Mouse (Mus musculus) heart, adult 9 months (tissue): Measurements from ENCODE around the gene Slit1.

ENCODE experiments used
- DNase-seq, 2 experiments: peaks; one replicate each; pipeline ENCODE4 v3.0.0; 2022; ENCODE audit warnings: low spot score in 2 of 2

Slit1 gene

DNA sequence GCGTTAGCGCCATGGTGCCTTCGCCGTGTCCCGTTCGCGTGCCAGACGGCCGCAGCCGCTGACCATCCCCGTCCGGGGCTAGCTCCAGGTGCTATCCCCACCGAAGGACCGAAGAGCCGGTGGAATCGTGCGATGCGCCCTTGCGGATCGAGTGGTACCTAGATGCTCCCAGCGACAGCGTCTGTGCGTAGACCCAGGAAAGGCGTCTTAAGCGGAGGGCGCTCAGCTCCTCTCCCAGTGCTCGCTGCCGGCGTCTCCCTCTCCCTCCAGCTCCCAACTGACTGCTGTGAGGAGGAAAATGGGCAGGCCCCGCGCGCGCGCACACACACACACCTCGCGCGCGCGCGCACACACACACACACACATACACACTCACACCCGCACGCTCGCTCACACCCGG, at the start of gene Slit1:
Gene Slit1, minus strand, starts transcription at position 270 of the 400 bp plus-strand sequence.
- DNase-seq = no peak

GRCm38 (mm10) chr19:41792934-41793486, 49.5 kb upstream of the Slit1 start:
- DNase-seq = no peak

DNA sequence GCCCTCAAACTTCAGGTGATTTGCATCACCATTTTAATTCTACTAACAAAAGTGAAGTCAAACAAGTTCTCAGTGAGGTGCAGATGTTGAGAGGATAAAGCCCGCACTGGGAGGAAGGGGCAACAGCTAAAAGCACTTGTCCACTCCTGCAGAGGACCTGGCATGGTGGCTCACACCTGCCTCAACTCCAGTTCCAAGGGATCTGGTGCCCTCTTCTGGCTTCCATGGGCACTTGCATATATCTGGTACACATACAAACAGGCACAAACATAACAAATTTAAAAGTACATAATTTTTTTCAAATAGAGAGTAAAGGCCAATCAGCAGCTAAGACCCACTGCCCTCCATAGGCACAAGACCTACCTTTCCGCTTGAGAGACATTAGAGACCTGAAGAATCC, 47.9 kb upstream of the Slit1 start:
- no peak for DNase-seq

DNA sequence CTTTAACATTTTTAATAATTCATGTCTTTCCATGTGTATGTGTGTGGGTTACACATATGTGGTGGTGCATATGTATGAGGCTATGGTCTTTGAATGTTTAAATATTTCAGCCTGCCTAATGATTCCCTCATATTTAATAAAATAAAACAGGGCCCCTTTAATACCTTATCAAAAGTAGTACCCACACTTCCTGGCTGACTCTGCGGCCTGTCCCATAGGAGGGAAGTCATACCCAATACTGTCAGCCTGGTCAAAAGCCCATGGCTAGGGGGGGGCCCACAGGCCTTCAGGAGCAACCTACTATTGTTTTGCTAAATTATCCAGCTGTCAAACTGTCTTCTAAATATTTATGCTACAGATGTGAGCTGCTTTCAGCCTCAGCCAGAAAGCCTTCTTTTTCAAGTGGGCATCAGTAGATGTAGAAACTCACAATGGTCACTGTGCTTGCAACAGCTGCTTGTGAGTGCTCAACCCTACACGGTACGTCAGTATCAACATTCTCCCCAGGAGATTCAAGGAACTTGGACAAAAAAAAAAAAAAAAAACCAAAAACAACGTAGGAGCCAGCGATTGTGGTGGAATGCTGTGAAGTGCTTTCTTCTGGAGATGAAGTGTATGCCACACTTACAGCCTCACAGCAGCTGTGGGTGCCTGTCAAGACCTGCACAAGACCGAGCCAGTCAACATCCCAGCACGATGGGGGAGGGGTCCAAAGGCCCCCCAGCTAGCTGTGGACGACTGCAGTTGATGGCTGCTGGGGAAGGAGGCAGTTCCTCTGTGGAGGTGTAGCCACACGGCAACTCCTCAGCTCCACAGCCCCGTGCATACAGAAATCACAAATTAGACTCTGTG, 45.9 kb upstream of the Slit1 start:
- DNase-seq = no peak

- no peak for DNase-seq
Measured at GRCm38 (mm10) chr19:41786896-41787295, 43.4 kb upstream of the Slit1 start.

DNA sequence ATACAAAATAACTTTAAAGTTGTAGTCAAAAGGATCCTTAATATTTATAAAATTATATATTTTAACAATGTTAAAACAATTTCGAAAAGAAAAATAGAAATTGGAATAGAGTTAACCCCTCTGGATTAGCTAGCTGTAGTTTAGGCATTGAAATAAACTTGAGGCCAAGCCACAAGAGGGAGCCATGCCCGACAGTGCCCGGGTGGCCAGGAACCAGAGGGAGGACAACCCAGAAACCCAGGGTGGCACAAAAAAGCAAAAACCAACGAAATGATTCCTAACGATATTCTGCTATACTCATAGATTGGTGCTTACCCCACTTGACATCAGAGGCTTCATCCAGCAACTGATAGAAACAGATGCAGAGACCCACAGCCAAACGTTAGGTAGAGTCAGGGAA, 34.0 kb upstream of the Slit1 start:
- no peak for DNase-seq

DNA sequence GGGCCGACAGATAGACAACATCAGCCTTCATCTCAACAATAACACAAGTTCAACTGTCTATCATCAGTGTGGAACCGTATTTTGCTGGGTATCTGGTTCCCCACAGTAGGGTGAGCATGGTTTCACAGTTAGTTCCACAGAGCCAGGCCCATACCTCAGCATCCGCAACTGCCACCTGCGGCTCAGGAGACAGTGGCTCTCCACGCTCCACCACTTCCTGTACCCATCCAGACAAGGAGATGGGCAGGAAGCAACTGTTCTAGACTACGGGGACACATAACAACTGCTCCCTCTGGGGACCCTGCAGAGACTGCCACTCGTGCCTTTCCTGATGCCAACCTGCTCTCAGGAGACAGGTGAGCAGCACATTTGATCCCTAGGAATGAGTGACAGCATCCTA, 25.2 kb upstream of the Slit1 start:
- no peak for DNase-seq

GRCm38 (mm10) chr19:41766628-41767027, 23.2 kb upstream of the Slit1 start:
- no peak for DNase-seq

DNA sequence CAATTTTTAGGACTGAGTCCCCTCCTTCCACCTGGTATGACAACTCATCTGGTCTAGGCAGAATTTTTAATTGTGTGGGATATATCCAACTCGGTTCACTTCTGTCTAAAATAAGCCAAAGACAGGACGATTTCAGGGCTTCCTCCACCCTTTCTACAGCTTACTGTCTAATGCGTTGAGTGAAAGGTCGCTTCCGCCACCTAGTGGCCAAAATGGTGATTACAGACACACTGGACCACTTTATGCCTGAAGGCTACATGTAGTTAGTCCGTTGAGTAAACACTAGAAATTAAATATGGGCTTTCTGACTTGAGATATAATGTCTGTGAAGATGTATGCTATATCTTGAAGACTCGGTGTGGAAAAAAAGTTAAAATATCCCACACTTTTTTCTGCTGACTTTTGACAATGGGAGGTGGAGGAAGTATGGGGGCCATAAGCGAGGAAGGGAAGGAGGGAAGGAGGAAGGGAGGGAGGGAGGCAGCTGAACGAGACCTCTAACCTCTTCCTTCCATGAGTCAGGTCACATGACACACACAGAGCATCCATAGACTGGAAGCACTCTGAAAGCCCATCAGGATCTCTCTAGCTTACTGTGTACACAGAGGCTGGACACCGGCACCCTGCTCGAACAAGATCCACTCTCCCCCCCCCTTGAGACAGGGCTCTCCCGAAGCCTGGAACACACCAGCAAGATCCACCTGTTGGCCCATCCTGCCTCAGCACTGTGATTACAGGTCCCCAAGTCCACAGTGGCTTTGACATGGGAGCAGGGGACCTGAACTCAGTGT, 20.6 kb upstream of the Slit1 start:
- peak; percentile 27 to 77 for DNase-seq

- DNase-seq = no peak
Measured at GRCm38 (mm10) chr19:41761529-41761928, 18.1 kb upstream of the Slit1 start.

DNA sequence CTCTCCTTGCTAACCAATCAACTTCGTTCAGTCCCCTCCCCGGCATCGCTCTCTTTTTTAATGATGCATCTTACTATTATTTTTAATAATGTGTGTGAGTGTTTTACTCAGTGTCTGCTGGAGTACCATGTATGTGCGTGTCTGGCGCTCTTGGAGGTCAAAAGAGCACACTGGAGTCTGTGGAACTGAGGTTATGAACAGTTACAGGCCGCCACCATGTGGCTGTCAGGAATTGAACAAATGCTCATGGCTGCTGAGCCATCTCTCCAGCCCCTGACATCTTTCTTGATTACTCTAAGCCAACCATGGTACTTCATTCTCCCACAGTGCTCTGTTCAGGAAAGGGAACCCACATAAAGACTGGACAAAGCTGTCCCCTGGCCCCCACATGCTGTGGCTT, 16.3 kb upstream of the Slit1 start:
- no peak for DNase-seq

DNA sequence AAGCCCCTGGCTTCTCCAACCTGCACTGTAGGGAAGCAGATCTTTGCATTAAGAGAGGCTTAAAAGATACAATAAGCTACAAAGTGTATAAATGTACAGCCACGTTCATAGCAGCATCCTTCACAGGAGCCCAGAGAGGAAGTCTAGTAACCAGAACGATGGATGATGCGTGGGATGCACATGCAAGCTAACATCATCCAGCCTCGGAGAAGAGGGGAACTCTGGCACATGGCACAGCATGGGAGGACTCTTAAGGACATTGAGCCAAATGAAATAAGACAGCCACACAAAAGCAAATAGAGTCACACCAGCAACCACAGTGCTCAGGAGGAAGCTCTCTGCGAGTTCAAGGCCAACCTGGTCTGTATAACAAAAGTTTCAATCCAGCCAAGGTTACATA, 15.8 kb upstream of the Slit1 start:
- DNase-seq = no peak

DNA sequence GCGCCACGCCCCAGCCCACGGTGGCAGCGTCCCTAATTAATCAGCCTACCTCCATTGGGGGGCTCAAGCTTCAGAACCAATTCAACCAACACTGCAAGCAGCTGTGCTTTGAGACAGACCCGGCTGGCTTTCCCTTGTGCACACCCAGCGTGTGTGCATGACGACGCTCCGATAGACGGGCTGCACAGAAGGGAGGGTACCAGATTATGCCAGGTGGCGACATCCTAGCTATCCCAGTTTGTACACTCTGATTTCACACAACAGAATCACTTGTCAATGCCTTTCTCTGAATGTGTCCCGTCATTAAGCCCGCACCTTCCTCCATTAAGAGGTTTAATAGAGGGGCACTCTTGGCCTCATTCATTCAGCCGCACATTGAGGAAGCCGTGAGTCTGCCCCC, 11.3 kb upstream of the Slit1 start:
- DNase-seq = no peak

DNA sequence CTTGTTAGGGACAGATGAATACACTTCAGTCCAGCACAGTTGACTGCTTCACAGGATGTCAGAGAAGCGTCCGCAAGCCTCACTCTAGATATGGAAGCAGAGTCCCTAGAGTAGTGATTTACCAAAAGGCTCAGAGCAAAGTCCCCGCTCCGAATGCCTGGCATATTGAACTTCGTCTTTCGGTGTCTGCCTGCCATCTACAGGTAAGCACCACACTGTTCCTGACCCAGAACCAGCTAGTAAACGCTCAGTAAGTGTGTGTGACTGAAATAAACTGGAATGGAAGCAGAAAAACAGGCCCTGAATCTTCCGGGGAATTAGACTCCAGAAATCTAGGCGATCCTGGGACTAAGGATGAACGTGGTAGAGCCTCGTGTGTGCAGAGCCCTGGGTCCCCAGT, 8.4 kb upstream of the Slit1 start:
- DNase-seq = no peak

DNA sequence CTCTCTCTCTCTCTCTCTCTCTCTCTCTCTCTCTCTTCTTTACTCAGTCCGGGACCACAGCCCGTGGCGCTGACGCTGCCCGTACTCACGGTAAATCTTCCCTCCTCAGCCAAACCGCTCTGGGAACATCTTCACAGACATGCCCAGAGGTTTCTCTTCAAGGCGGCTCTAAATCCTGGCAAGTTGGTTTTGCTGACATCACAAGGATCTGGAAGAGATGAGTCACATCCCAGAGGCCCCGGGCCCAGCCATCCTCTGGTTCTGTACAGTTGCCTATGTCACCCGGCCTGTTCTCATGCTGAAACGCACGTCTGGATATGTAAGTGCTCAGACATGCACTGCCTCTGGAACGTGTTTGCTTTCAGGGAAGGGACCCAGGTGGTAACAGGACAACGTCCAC, 4.0 kb upstream of the Slit1 start:
- no peak for DNase-seq

DNA sequence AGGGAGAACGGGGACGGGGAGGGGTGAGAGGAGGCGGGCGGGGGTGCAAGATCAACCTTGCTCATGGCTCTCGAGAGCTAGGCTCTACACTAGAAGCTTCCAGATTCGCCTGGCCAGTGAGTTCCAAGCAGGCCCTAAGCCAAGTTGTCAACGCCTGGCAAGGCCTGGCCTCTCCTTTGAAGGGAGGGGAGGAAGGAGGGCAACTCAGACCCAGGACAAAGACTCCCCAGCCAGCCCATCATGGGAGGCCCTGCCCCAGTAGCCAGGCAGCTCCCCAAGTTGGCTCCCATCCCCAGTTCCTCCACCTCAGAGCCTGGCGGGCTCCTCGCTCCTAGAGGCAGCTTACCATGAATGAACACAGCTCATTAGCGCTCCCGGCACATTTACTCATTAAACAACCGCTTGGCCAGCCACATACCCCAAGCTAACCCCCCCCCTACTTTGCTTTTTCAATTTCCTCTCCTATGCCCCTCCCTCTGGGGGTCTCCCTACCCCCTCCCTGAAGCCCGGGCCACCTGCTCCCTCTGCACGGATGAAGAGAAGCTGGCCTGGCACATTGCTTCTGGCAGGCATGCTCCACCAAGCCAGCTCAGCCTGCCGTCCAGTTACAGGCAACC, 2.6 kb upstream of the Slit1 start:
- DNase-seq = peak; percentile 9 to 14

DNA sequence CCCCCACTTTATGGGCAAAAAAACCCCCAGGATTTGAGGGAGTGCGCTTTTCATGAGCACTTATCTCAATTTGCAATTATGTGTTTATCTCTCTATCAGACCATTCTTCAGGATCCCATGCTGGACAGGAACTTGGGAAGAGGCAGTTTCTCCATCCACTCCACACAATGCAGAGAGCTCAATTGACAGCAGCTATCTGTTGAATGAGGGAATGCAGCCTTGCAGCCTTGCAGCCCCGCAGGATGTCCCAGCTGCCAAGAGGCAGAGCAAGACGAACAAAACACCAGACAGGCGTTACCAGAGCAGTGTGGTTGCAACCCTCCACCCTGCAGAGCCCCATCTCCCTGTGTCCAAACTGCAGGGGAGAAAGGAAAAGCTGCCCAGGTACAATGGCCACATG, 4.6 kb downstream of the Slit1 start:
- DNase-seq = no peak

DNA sequence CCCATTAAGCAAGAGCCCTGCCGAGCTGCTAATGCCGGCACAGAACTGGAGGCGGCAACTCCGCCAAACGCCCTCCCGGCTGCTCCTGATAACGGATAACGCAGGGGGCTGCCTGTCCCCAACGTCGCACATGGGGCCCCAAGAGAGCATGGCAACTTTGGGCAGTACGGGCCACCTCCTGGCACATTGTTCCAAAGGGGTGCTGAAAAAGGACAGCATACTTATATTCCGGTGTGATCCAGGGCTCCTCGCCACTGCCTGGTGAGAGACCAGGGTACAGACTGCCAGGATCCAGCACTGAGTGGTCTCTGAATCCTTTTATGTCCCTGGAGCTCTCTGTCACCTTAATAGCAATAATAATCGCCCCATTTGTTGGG, 5.0 kb downstream of the Slit1 start:
- DNase-seq = no peak

DNA sequence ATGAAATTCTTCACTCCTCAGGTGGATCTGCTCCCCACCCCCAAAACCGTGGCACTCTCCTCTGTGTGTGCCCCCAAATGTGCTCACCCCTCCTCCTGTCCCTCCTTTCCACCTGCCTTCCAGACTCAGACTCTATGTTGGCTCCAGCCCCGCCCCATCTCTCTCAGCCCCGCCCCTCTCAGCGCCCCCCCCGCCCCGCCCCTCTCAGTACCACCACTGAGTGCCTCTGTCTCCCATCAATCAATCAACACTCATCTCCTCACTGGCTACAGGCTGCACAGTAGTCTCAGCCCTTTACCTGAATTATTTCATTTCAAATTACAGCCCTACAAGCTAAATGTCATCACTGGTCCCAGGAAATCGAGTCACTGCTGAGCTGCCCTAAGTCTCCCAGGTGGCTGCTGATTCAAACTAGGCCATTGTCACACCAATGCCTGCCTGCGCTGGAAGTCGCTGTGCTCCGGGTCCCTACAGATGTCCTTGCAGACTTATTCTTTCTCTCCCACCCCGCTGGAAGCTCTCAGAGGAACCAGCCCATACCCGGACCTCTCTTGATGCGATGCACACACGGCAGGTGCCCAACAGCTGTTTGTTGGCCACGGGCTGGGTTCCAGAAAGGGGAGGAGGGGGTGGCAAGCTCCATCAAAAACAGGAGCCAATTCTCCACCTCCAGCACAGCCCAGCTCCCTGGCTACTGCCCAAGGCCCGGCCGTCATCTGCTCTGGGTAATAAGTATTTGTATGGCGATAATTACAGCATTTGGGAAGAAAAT, 5.6 kb downstream of the Slit1 start:
- no peak for DNase-seq

GRCm38 (mm10) chr19:41734685-41735084, 8.8 kb downstream of the Slit1 start:
- no peak for DNase-seq

- DNase-seq = no peak
Measured at GRCm38 (mm10) chr19:41725491-41725890, 18.0 kb downstream of the Slit1 start.
